Mouse (Mus musculus) kidney, postnatal 36 days (tissue): Measurements from ENCODE around the gene Pik3r2.

ENCODE experiments used
- DNase-seq, 2 experiments: peaks; one replicate each; pipeline ENCODE4 v3.0.0; 2021 to 2022; ENCODE audit warnings: mixed read lengths in 2 of 2

Gene Pik3r2

GRCm38 (mm10) chr8:70772075-70772474 is 4.4 kb downstream of the Pik3r2 start:
- DNase-seq: no peak

GRCm38 (mm10) chr8:70771217-70771616 is 5.3 kb downstream of the Pik3r2 start:
- no peak for DNase-seq

GRCm38 (mm10) chr8:70770748-70771147 is 5.8 kb downstream of the Pik3r2 start:
- no peak for DNase-seq

- no peak for DNase-seq
These were observed 6.7 kb downstream of the Pik3r2 start for GRCm38 (mm10) chr8:70769858-70770257.

- DNase-seq: peak; percentile 97 to 99
These were observed 7.2 kb downstream of the Pik3r2 start for GRCm38 (mm10) chr8:70769359-70769758.

GRCm38 (mm10) chr8:70768956-70769355 is 7.6 kb downstream of the Pik3r2 start:
- DNase-seq: no peak

- no peak for DNase-seq
These were observed 8.2 kb downstream of the Pik3r2 start for GRCm38 (mm10) chr8:70768231-70768776.

GRCm38 (mm10) chr8:70767503-70767902 is 9.0 kb downstream of the Pik3r2 start:
- no peak for DNase-seq

GRCm38 (mm10) chr8:70766571-70767440 is 9.7 kb downstream of the Pik3r2 start:
- DNase-seq: peak; percentile 92 to 95

GRCm38 (mm10) chr8:70765838-70766570 is 10.5 kb downstream of the Pik3r2 start:
- DNase-seq: peak in 1 of 2 experiments; percentile 73

- no peak for DNase-seq
These were observed 11.2 kb downstream of the Pik3r2 start for GRCm38 (mm10) chr8:70765329-70765728.

GRCm38 (mm10) chr8:70764676-70765075 is 11.8 kb downstream of the Pik3r2 start:
- DNase-seq: no peak

GRCm38 (mm10) chr8:70764026-70764425 is 12.5 kb downstream of the Pik3r2 start:
- no peak for DNase-seq

- DNase-seq: peak in 1 of 2 experiments; percentile 85
These were observed 13.2 kb downstream of the Pik3r2 start for GRCm38 (mm10) chr8:70763354-70763753.

GRCm38 (mm10) chr8:70762118-70762517 is 14.4 kb downstream of the Pik3r2 start:
- no peak for DNase-seq

GRCm38 (mm10) chr8:70760775-70761406 is 15.6 kb downstream of the Pik3r2 start, which contains the start of gene Mpv17l2:
Gene Mpv17l2 (minus strand): TSS chr8:70760946.
- peak; percentile 97 to 99 for DNase-seq

GRCm38 (mm10) chr8:70760350-70760749 is 16.2 kb downstream of the Pik3r2 start:
- DNase-seq: no peak

- peak in 1 of 2 experiments; percentile 51 for DNase-seq
These were observed 17.6 kb downstream of the Pik3r2 start for GRCm38 (mm10) chr8:70758616-70759561.

GRCm38 (mm10) chr8:70758308-70758615 is 18.3 kb downstream of the Pik3r2 start:
- no peak for DNase-seq

GRCm38 (mm10) chr8:70757523-70758307 is 18.8 kb downstream of the Pik3r2 start:
- DNase-seq: peak in 1 of 2 experiments; percentile 55

GRCm38 (mm10) chr8:70756476-70757040 is 20.0 kb downstream of the Pik3r2 start:
- no peak for DNase-seq
